ENCODE assay signal across 19 mouse cellular contexts in the genomic region with DNA sequence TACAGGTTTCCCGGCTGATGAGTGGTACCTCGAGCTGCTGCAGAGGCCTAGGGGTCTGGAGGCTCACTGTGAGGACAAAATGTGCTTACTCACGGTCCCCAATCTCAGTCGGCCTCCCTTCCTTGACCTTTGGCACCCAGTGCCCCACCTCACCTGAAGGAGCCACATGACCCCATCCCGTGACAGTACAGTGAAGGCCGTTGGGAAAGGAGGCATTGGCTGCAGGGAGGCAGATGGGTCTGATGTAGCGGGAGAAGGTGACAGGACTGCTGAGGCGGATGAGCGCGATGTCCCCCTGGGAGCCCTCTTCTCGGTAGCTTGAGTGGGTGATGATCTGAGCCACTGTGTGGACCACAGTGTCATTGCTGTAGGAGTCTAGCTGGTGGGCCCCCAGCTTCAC. TPM values are rescaled to one million over a fixed set of nuclear protein-coding genes. Genes with fewer than 3 reads are reported as not detected.
DNase-seq lines count a peak whose midpoint lies in the region; ATAC-seq and TF ChIP-seq lines count a peak whose summit lies in the region.
"Had no signal": no experiment of that assay in that cellular context is flagged by ENCODE, and none has a peak within 500 bp of the region (broad histone marks: within the 10 kb centered on the region; RNA-seq: fewer than 3 reads in every experiment).

No protein-coding gene starts in this region.

- TF ChIP-seq CTCF in lung, embryonic 14.5 days (IDR thresholded peaks at IDR 0.05; ENCODE audit: low read depth): no peak
- TF ChIP-seq CTCF in kidney, postnatal 0 days (IDR thresholded peaks at IDR 0.05; ENCODE audit: low read depth): no peak
- TF ChIP-seq CTCF in stomach, postnatal 0 days (IDR thresholded peaks at IDR 0.05; ENCODE audit: low read depth): no peak

- no peak for DNase-seq in lung, embryonic 14.5 days
- DNase-seq in lung, postnatal 25 days (ENCODE audit: low spot score): no peak
- DNase-seq in kidney, postnatal 0 days (ENCODE audit: low spot score): no peak
- no peak for DNase-seq in stomach, postnatal 0 days (ENCODE audit: low spot score)
- no peak for DNase-seq in thymus, adult 18-20 months
- no peak for DNase-seq in gastrocnemius, postnatal 14 days
- DNase-seq: B cell, adult 2 months; cerebellum, adult 11 months; cerebellum, postnatal 36 days; gastrocnemius, postnatal 25 days; heart, postnatal 14 days; right cerebral cortex, postnatal 25 days; thymus, postnatal 25 days had no signal

- H3K9ac ChIP-seq in lung, embryonic 14.5 days: no peak overlapping the region
- H3K9ac ChIP-seq in intestine, embryonic 16.5 days (ENCODE audit: low read depth, low read length): peak overlapping the region; percentile 75
- H3K9ac ChIP-seq in kidney, postnatal 0 days (ENCODE audit: low read depth, low read length): peak overlapping the region; percentile 42; the same call in 1 of the 2 replicates
- 0 out of 2 replicates have a peak overlapping the region, but pooled peaks have one; percentile 1 for H3K9ac ChIP-seq in stomach, postnatal 0 days (ENCODE audit: low read length)
- H3K9ac ChIP-seq: hindbrain, embryonic 15.5 days had no signal

- TF ChIP-seq EP300 in stomach, postnatal 0 days (optimal IDR thresholded peaks at IDR 0.05): no peak

- no peak for ATAC-seq in lung, embryonic 14.5 days (ENCODE audit: insufficient read depth)
- 0 out of 2 replicates have a peak, but pooled peaks have one; percentile 7 for ATAC-seq in intestine, embryonic 16.5 days
- ATAC-seq in kidney, postnatal 0 days (replicated peaks; ENCODE audit: low FRiP score, low read depth): no peak
- ATAC-seq in stomach, postnatal 0 days (ENCODE audit: low FRiP score, low TSS enrichment): no peak
- ATAC-seq: midbrain, embryonic 16.5 days had no signal

- H3K27ac ChIP-seq in lung, embryonic 14.5 days (ENCODE audit: low read depth): peak overlapping the region; percentile 93; the same call in 1 of the 2 replicates
- H3K27ac ChIP-seq in intestine, embryonic 16.5 days (ENCODE audit: low read length): peak overlapping the region; percentile 83
- peak overlapping the region; percentile 93 for H3K27ac ChIP-seq in kidney, postnatal 0 days
- peak overlapping the region; percentile 95 for H3K27ac ChIP-seq in stomach, postnatal 0 days (replicated peaks)
- H3K27ac ChIP-seq: heart, embryonic 10.5 days; hindbrain, embryonic 15.5 days; layer of hippocampus, adult 2 months; macrophage had no signal

- WGBS in lung, embryonic 14.5 days: 77% methylated on average over 11 of the region's 11 CpGs
- 68% methylated on average over 11 of the region's 11 CpGs for WGBS in intestine, embryonic 16.5 days
- WGBS in kidney, postnatal 0 days: 71% methylated on average over 11 of the region's 11 CpGs
- WGBS in stomach, postnatal 0 days: 69% methylated on average over 9 of the region's 11 CpGs

- intact Hi-C loops in gastrocnemius, postnatal 14 days (cut with DNase I; ENCODE audit: low total_unique reads): no loop called here

- H3K4me1 ChIP-seq in lung, embryonic 14.5 days (ENCODE audit: insufficient read depth): peaks cover 18% of the 10 kb centered on the region
- H3K4me1 ChIP-seq in intestine, embryonic 16.5 days (ENCODE audit: control insufficient read depth, insufficient read depth, low read length): peaks cover 40% of the 10 kb centered on the region
- peaks cover 27% of the 10 kb centered on the region for H3K4me1 ChIP-seq in kidney, postnatal 0 days (replicated peaks; ENCODE audit: insufficient read depth, low read length)
- peaks cover 2% of the 10 kb centered on the region; the same call in 1 of the 2 replicates for H3K4me1 ChIP-seq in stomach, postnatal 0 days (replicated peaks; ENCODE audit: control insufficient read depth, insufficient read depth)
- H3K4me1 ChIP-seq: hindbrain, embryonic 15.5 days had no signal

- H3K27me3 ChIP-seq in lung, embryonic 14.5 days (ENCODE audit: insufficient read depth, low read length): peaks cover 5% of the 10 kb centered on the region; the same call in 1 of the 2 replicates
- H3K27me3 ChIP-seq in intestine, embryonic 16.5 days (replicated peaks; ENCODE audit: control insufficient read depth, insufficient read depth, low read length): no peaks in the 10 kb centered on the region
- H3K27me3 ChIP-seq in kidney, postnatal 0 days (ENCODE audit: insufficient read depth, low read length): no peaks in the 10 kb centered on the region
- no peaks in the 10 kb centered on the region for H3K27me3 ChIP-seq in stomach, postnatal 0 days (ENCODE audit: control insufficient read depth, insufficient read depth, low read length)

- H3K4me2 ChIP-seq in lung, embryonic 14.5 days: no peak overlapping the region; the same call in 1 of the 2 replicates
- peak overlapping the region; percentile 42 for H3K4me2 ChIP-seq in intestine, embryonic 16.5 days (ENCODE audit: low read depth, low read length)
- no peak overlapping the region for H3K4me2 ChIP-seq in kidney, postnatal 0 days (ENCODE audit: low read length)
- no peak overlapping the region; the same call in 1 of the 2 replicates for H3K4me2 ChIP-seq in stomach, postnatal 0 days (replicated peaks; ENCODE audit: low read depth)
- H3K4me2 ChIP-seq: hindbrain, embryonic 15.5 days had no signal

- H3K9me3 ChIP-seq in lung, embryonic 14.5 days (ENCODE audit: low read depth, low read length): no peaks in the 10 kb centered on the region
- no peaks in the 10 kb centered on the region for H3K9me3 ChIP-seq in intestine, embryonic 16.5 days (ENCODE audit: control insufficient read depth, low read length)
- no peaks in the 10 kb centered on the region for H3K9me3 ChIP-seq in kidney, postnatal 0 days (replicated peaks; ENCODE audit: low read length)
- H3K9me3 ChIP-seq in stomach, postnatal 0 days (ENCODE audit: control insufficient read depth, low read length): no peaks in the 10 kb centered on the region
- H3K9me3 ChIP-seq: heart, embryonic 10.5 days; hindbrain, embryonic 15.5 days had no signal

- H3K4me3 ChIP-seq in lung, embryonic 14.5 days (ENCODE audit: low read depth, low read length): no peak overlapping the region
- peak overlapping the region; percentile 20 for H3K4me3 ChIP-seq in intestine, embryonic 16.5 days (ENCODE audit: low read length)
- H3K4me3 ChIP-seq in kidney, postnatal 0 days (replicated peaks; ENCODE audit: low read depth, low read length): no peak overlapping the region
- H3K4me3 ChIP-seq in stomach, postnatal 0 days (ENCODE audit: low read depth, low read length): no peak overlapping the region
- H3K4me3 ChIP-seq: heart, embryonic 10.5 days; hindbrain, embryonic 15.5 days; layer of hippocampus, adult 2 months had no signal

- peaks cover 47% of the 10 kb centered on the region for H3K36me3 ChIP-seq in lung, embryonic 14.5 days (ENCODE audit: insufficient read depth)
- H3K36me3 ChIP-seq in intestine, embryonic 16.5 days (ENCODE audit: control insufficient read depth, insufficient read depth, low read length): peaks cover 5% of the 10 kb centered on the region; the same call in 1 of the 2 replicates
- H3K36me3 ChIP-seq in kidney, postnatal 0 days (ENCODE audit: insufficient read depth, low read length): peaks cover 22% of the 10 kb centered on the region
- peaks cover 3% of the 10 kb centered on the region; the same call in 1 of the 2 replicates for H3K36me3 ChIP-seq in stomach, postnatal 0 days (ENCODE audit: control insufficient read depth, insufficient read depth, low read length)

RNA-seq across cellular contexts. Expression of gene Prss8, which starts 3.1 kb away (rescaled TPM):
- polyA plus RNA-seq in lung, embryonic 14.5 days (2014; fragmentation: Nextera tagmentation; extraction: Ambion mirVana): 48.8 and 51.7 TPM in 2 replicates
- polyA plus RNA-seq in intestine, embryonic 16.5 days (2015; fragmentation: Nextera tagmentation; extraction: Ambion mirVana): 82.2 and 90.8 TPM in 2 replicates
- polyA plus RNA-seq in kidney, postnatal 0 days (2015; fragmentation: Nextera tagmentation; extraction: Ambion mirVana): 125 and 139 TPM in 2 replicates
- polyA plus RNA-seq in stomach, postnatal 0 days (2015; fragmentation: Nextera tagmentation; extraction: Ambion mirVana): 77.4 and 85.3 TPM in 2 replicates
- total RNA-seq in gastrocnemius, postnatal 14 days (2021): not detected
- total RNA-seq: gastrocnemius, postnatal 25 days had no signal
- polyA plus RNA-seq: macrophage had no signal

RNA-seq across cellular contexts. Expression of gene Kat8, which starts 14.5 kb away (rescaled TPM):
- 39.5 and 42.8 TPM in 2 replicates for polyA plus RNA-seq in lung, embryonic 14.5 days (2014; fragmentation: Nextera tagmentation; extraction: Ambion mirVana)
- polyA plus RNA-seq in intestine, embryonic 16.5 days (2015; fragmentation: Nextera tagmentation; extraction: Ambion mirVana): 27.3 and 29.2 TPM in 2 replicates
- 30.9 and 32.2 TPM in 2 replicates for polyA plus RNA-seq in kidney, postnatal 0 days (2015; fragmentation: Nextera tagmentation; extraction: Ambion mirVana)
- polyA plus RNA-seq in stomach, postnatal 0 days (2015; fragmentation: Nextera tagmentation; extraction: Ambion mirVana): 15.1 and 16.6 TPM in 2 replicates
- total RNA-seq in gastrocnemius, postnatal 14 days (2021): 10 to 100 TPM; 12.5 to 15.2 TPM

RNA-seq across cellular contexts. Expression of gene Prss36, which starts 19.7 kb away (rescaled TPM):
- polyA plus RNA-seq in lung, embryonic 14.5 days (2014; fragmentation: Nextera tagmentation; extraction: Ambion mirVana): 9.2 and 9.7 TPM in 2 replicates
- polyA plus RNA-seq in intestine, embryonic 16.5 days (2015; fragmentation: Nextera tagmentation; extraction: Ambion mirVana): 9.6 and 10.3 TPM in 2 replicates
- polyA plus RNA-seq in kidney, postnatal 0 days (2015; fragmentation: Nextera tagmentation; extraction: Ambion mirVana): 11.7 and 13.0 TPM in 2 replicates
- 9.1 and 9.7 TPM in 2 replicates for polyA plus RNA-seq in stomach, postnatal 0 days (2015; fragmentation: Nextera tagmentation; extraction: Ambion mirVana)
- 1 to 10 TPM; 6.5 to 8.2 TPM for total RNA-seq in gastrocnemius, postnatal 14 days (2021)

RNA-seq across cellular contexts. Expression of gene Bckdk, which starts 23.0 kb away (rescaled TPM):
- 152 and 169 TPM in 2 replicates for polyA plus RNA-seq in lung, embryonic 14.5 days (2014; fragmentation: Nextera tagmentation; extraction: Ambion mirVana)
- 184 and 198 TPM in 2 replicates for polyA plus RNA-seq in intestine, embryonic 16.5 days (2015; fragmentation: Nextera tagmentation; extraction: Ambion mirVana)
- 120 and 125 TPM in 2 replicates for polyA plus RNA-seq in kidney, postnatal 0 days (2015; fragmentation: Nextera tagmentation; extraction: Ambion mirVana)
- polyA plus RNA-seq in stomach, postnatal 0 days (2015; fragmentation: Nextera tagmentation; extraction: Ambion mirVana): 102 and 106 TPM in 2 replicates
- 100 to 1,000 TPM; 103 to 113 TPM for total RNA-seq in gastrocnemius, postnatal 14 days (2021)

RNA-seq across cellular contexts. Expression of gene Vkorc1, which starts 31.4 kb away (rescaled TPM):
- 127 and 129 TPM in 2 replicates for polyA plus RNA-seq in lung, embryonic 14.5 days (2014; fragmentation: Nextera tagmentation; extraction: Ambion mirVana)
- 260 and 261 TPM in 2 replicates for polyA plus RNA-seq in intestine, embryonic 16.5 days (2015; fragmentation: Nextera tagmentation; extraction: Ambion mirVana)
- polyA plus RNA-seq in kidney, postnatal 0 days (2015; fragmentation: Nextera tagmentation; extraction: Ambion mirVana): 162 and 165 TPM in 2 replicates
- 123 and 130 TPM in 2 replicates for polyA plus RNA-seq in stomach, postnatal 0 days (2015; fragmentation: Nextera tagmentation; extraction: Ambion mirVana)
- total RNA-seq in gastrocnemius, postnatal 14 days (2021): 10 to 100 TPM; 23.4 to 30.0 TPM
